Mouse (Mus musculus) liver (tissue): ENCODE results near the gene Auts2.

ENCODE experiments used
- DNase-seq: peaks from one replicate; pipeline ENCODE4 v3.0.0-alpha.2; 2020; ENCODE audit warnings: mixed read lengths

The Auts2 gene

GRCm38 (mm10) chr5:132498896-132499295 lies 44.2 kb downstream of the Auts2 start:
- no peak for DNase-seq

DNA sequence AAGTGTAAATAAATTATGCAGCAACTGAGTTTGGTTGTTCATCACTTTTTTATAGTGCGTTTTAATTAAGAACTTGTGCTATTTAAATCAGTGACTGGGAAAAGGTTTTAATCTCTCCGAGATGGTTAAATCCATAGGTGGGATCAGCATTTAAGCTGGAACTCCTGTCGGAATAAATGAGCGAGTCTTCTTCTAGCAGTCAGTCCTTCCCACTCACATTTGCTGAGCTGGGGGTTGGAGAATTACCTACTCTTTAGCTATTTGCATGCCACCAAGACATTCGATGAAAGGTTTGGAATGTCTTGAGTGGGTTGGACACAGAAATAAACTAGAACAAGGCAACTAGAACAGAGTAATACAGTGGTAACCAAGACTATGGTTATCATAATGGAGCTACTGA lies 45.1 kb downstream of the Auts2 start:
- no peak for DNase-seq

DNA sequence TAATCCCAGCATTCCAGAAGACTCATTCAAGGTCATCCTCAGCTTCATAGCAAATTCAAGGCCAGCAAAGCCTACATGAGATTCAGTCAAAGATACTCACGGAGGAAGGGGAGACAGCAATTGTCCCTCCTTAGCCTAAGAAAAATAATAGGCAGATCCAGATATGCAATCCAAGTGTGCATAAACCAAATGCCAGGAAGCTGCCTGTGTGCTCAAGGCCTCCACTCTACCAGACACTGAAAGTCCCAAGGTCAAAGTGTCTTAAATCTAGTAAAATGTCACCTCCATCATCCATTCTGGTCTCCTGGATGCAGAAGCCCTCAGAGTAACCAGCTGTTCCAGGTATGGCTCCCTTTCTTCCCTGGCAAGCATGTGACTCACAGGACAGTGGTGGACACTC lies 50.4 kb downstream of the Auts2 start:
- no peak for DNase-seq

DNA sequence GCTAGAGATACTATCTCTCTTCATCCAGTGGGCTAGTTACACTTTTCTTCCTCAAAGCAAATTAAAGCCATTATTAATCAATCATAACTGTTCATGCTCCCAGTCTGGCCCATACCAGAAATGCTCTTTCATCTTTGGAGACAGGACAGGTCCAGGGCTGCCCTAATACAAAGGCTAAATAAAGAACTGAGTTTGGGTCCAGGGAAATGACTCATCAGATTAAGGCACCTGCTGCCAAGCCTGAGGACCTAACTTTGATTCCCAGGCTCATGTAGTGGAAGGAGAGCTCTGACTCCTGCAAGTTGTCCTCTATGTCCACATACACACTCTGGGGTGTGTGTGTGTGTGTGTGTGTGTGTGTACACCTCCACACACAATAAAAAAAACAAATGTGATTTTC lies 51.1 kb downstream of the Auts2 start:
- no peak for DNase-seq

GRCm38 (mm10) chr5:132491508-132491907 lies 51.6 kb downstream of the Auts2 start:
- no peak for DNase-seq

DNA sequence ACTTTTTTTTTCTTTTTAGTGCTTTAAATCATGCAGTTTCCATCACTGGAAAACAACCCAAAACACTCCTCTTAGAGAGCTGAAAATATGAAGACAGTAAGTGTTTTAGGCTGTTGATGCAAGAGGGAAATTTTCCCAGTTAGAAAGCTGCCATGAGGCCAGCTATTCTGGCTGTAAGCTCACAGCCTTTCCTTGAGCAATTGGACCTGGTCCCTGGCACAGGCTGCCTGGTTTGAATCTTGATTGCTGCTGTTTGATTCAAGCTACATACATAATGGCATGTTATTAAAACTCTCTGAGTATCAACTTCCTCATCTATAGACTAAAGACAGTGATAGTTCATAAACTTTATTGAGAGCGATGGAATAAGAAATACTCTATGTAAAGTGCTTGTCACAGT lies 52.8 kb downstream of the Auts2 start:
- DNase-seq, result no peak

DNA sequence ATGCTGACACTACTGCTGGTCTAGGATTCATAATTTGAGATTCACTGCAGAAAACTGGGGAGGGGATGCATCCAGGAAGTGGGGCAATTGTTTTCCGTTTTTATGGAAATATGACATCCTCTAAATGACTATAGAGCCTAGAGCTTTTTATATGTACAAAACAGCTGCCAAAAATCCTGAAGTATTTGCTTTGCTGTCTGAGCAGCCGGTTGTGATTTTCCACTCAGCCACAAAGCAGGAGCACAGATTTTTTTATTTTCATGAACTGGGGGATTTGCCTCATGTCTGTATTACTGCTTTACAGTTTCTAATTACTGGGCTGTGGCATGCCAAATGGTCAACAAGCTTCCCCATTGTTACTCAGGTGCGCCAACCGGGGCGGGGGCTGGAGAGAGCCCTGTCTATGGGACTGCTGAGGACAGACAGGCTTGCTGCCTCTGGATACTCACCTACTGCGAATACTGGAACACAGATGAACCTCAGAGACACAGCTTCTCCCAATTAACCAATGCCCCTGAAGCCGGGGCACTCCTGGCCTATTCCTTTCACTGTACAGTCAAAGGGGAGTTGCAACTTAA lies 53.3 kb downstream of the Auts2 start:
- no peak for DNase-seq

- no peak for DNase-seq
Observed at GRCm38 (mm10) chr5:132486831-132487230, 56.3 kb downstream of the Auts2 start.

DNA sequence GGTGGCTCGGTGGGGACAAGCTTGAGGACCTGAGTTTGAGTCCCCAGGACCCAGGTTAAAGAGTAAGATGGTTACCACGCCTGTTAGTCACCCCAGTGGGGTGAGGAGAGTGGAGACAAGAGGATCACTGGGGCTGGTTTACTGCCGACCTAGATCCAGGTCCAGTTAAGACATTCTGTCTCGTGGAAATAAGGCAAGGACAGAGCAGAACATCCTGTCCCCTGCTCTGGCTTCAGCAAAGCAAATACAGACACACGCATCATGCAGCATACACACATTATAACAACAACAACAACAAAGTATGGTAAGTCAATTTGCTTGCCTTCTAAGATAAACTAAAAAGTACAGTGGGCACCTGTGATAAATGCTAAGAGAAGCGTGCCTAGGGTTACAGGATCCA lies 57.1 kb downstream of the Auts2 start:
- DNase-seq, result no peak

DNA sequence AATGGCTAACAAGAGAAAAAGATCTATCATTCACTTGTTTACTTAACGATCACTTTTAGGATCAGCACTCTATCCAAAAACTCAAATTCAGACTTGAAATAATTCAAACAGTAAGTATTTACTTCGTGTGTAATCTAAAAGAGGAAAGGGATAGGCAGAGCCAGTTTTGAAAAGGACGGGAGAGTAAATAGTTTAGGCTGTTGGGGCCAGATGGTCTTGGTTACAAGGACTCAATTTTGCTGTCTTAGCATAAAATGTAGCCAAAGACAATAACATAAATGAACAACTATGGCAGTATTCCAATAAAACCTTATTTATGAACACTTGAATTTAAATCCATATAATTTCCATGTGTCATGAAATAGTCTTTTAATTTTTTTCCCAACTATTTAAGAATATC lies 57.7 kb downstream of the Auts2 start:
- DNase-seq, result no peak

DNA sequence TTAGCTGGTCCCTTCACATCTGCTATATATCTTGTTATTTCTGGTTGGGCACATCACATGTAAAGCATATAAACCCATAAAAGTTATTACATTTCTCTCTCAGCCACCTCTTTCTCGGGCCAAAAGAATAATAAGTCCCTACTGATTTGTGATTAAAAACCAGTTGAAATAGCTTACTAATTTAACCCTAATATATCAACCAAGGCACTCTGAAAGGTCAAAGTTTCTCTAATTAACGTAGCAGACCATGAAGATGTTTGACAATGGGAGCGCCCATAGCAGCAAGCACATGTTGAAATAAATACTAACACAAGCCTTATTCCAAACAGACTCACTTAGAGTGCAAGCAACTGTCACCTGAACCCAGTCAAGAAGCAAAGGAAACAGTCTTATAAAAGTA lies 61.7 kb downstream of the Auts2 start:
- no peak for DNase-seq

DNA sequence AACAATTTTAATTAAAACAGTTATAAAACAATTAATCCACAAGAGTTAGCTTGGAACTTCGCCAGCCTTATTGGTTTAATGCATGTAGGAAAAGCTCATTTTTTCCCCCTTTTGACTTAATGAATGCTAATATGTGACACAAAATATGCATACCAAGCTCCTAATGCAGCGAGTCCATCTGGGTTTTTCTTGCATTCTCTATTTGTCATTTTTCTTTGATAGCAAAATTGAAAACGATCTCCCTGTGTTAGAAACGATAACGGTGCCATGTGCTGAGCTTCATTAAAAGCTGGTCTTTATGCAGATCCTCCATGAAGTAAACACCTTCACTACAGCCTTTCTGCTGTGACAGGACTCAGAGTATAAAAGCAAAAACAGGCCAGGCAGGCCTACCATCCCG lies 62.7 kb downstream of the Auts2 start:
- DNase-seq, result no peak

DNA sequence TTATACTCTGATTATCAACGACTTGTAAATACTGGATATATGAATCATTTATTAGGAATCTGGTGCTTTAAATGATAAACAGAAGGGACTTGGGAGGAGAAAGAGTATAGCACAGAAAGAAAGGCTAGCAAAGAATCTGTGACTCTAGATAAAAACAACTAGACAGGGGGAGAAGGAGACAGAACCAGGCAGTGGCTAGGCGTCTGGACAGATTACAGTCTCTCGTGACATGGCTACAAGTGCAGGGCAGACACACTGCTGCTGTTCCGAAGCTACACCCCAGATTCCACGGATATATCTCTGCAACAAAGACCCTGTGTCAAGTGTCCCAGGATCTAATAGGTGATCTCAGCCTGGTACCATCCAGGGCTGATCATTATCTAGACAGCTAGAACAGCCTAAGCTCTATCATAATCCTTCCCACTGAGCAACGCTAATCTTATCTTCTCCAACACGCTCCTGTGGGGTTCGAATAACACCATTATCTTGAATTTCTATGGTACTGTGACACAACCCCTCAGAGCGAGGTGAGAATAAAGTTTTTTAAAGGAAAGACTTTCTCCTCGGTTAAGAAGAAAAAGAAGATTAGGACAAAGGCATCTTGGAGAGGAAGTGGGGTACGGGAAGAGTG lies 63.8 kb downstream of the Auts2 start:
- no peak for DNase-seq

- no peak for DNase-seq
Observed at GRCm38 (mm10) chr5:132477533-132477932, 65.6 kb downstream of the Auts2 start.

- no peak for DNase-seq
Observed at GRCm38 (mm10) chr5:132472905-132473321, 70.2 kb downstream of the Auts2 start.

DNA sequence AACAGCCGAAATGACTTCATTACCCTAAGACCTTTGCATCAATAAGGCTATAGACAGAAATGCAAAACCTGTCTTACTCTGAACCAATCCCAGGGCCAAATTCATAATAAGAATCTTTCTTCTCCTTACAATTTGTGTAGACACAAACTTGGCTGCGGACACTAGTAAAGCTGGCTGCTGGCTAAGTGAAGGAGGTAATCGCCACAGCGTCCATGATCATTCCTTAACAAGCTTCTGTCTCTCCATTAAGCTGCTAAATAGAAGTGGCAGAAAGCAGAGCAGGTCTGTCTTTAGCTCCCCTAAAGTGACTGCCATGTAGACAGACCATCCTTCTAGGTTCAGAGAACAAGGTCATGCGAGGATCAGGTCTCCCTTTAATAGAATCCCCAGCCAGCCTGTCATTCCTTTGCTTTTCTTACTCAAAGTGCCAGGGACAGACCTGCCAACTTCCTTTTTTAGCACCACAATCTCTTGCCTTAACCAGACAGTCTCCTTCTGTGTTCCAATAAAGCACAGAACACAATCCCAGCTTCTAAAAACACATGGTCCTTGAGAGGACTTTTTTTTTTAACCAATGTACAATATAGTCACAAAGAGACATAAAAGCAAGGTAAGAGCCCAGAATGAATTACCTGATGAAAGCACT lies 70.8 kb downstream of the Auts2 start:
- DNase-seq, result no peak

GRCm38 (mm10) chr5:132467364-132467743 lies 75.8 kb downstream of the Auts2 start:
- DNase-seq, result no peak

DNA sequence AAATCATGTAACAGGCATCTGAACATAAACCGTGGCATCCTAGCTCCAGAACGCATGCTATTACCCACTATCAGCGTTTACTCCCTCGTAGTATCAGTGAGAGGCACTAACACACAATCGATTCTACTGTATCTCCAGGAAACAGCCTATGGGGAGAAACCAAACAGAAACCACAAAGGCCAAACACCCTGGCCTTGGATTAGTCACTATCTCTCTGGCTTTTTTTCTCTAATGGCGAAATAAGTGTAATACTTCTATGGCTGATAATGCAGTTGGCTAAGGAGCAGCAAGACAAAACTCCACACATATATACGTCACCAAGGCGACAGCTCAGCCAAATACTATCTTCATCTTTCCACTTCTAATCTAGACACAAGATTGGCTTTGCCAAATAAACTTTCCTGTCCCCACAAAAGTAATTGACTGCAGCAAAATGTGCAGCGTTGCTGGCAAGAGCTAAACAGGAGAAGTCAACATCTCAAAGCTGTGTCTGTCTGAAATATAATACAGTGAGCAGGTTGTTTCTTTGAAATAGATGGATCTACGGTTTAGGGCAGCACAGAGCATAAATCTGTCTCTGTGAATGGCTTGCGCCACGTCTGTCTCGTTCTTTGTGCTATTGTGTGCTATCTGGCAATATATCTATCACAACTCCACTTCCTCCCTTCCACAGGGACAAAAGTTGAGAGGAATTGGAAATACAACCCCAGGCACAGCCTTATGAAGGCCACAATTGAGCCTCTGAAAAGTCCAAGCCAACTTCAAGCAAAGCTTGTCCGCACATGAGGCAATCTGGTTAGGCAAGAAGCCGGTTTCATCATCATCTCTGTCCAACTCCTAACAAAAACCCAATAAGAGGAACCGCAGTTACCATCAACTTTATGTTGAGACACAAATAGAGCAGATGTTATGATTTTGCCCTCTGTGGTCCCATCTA lies 76.4 kb downstream of the Auts2 start:
- peak; percentile 14 for DNase-seq

DNA sequence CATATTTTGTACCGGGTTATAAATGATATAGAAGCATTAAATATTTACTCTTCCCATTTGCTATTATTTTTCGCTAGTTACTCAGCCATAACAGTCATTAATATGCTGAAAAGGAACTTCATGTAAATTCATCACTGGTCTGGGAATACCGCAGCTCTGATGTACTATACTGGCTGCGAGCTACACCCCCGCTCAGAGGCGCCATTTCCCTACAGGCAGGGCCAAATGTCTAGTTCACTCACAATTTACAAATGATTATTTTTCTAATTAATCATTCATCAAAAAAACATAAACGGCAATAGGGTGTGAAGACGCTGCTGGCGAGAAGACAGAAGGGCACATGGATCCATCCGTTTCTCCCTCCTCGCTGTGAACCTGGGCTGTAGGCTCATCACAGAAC lies 80.6 kb downstream of the Auts2 start:
- no peak for DNase-seq

GRCm38 (mm10) chr5:132458498-132458897 lies 84.6 kb downstream of the Auts2 start:
- DNase-seq, result no peak

DNA sequence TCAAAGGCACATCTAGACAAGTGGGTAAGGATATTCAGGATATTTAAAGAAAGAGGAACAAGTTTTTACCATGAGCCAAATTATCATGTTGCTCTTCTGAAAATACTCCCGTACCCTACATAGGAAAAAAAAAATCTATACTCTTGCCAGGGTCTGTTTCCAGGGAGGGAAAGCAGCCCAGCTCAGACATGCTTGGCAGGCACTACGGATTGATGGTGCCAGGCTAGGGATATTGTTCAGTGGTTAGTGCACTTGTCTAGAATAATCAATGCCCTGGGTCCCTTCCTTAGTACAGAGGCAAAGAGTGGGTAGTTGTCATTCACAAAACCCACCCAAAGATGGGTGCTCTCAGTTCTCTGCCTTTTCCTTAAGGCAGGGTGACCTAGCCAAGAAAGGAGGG lies 90.8 kb downstream of the Auts2 start:
- no peak for DNase-seq

DNA sequence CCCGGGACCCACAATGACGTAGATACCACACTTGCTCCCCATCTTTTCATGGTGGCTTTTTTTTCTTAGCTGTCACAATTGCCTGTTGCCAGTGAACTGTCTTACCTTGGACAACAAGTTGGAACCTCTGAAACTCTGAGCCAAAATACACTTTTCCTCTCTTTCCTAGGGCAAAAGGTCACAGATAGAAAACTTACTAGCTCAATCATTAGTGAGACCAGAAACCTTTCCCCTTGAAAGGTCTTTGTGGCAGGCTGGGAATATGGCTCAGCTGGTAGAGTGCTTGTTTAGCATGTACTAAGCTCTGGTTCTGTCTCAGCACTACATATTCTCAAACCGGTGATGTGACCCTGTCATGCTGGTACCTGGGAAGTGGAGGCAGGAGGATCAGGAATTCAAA lies 93.1 kb downstream of the Auts2 start:
- no peak for DNase-seq

GRCm38 (mm10) chr5:132448401-132449066 lies 94.6 kb downstream of the Auts2 start:
- no peak for DNase-seq
